Mouse (Mus musculus): ENCODE results near the gene Gm21822.
"Not testable (repeated sequence)": the region's sequence is repeated elsewhere in the genome, so short reads cannot be mapped to it uniquely, and the experiment has no call there.

Gm21822 gene

DNA sequence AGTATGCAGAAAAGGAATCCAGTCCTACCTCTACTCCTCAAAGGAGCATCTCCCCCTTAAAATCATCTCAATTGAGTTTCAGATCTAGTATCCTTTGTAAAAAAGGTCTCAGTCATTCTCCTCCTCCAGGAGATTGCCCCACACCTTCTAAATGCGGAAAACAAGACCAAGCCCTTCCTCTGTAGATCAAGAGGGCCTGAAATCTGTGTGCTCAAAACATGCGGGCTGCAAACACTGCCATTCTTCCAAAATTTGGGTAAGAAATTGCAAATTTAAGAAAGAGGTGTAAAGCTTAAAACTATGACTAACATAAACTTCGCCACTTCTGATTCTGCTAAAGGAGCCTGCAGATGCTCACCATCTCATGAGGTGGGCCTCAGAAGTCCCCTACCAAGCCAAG is at the start of gene Gm21822:
Gene Gm21822, plus strand, starts transcription at position 301 of the 400 bp plus-strand sequence.
- not testable (repeated sequence) for DNase-seq (ENCODE audit: extremely low spot score, low read depth, low spot score)
